Mouse (Mus musculus) CH12F3 (cell line): ENCODE data around the gene Faxc.

Experiments used
- in situ Hi-C: fragments of 300-500 bp; cut with MboI; formaldehyde crosslinking; loops from 2 replicates; pipeline ENCODE4 v1.14.3; 2020; ENCODE audit warnings: low sequenced_read_pairs

Faxc gene

DNA sequence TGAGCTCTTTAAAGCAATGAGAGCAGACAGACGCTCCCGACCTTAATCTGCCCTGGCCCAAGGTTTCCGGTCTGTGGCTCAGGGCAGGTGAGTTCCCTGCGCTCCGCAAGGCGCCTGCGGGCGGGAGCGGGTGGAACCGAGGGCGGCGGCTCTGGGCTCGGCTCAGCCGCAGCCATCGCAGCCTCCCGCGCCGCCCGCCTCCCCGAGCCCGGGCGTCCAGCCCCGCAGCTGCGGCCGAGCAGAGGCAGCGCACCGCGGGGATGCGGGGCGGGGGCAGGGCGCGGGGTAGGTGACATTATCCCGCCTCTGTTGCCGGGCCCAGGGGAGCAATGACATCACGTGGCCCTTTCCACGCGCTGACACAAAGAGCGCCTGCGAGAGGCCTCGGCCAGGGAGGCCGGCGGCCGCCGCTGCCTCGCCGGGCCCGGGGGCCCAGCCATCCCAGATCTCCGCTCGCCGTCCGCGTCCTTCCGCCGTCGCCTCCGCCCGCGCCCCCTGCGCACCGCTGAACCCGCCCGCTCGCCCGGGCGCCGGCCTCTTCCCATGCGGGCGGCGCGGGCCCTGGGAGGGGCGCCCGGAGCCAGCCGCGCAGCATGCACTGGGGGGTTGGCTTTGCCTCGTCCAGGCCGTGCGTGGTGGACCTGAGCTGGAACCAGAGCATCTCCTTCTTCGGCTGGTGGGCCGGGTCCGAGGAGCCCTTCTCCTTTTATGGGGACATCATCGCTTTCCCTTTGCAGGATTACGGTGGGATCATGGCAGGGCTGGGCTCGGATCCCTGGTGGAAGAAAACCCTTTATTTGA lies at the start of gene Faxc:
Faxc (plus strand) TSS at position 359 of the 801 bp plus-strand sequence.
- in situ Hi-C loops = no loop called here

DNA sequence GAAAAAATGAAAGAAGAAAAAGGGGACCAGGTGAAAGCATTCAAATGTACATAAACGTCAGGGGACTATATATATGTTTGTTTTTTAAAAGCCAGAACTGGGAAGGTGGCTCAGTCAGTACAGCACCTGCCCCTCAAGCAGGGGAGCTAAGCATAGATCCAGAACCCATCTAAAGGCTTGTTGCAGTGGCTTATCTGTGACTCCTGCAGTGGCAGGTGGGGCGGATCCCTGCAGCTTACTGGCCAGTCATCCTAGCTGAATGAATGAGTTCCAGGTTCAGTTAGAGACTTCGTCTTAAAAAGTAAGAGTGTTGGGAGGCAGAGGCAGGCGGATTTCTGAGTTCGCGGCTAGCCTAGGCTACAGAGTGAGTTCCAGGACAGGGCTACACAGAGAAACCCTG lies 48.3 kb upstream of the Faxc start:
- in situ Hi-C loops = no loop called here

DNA sequence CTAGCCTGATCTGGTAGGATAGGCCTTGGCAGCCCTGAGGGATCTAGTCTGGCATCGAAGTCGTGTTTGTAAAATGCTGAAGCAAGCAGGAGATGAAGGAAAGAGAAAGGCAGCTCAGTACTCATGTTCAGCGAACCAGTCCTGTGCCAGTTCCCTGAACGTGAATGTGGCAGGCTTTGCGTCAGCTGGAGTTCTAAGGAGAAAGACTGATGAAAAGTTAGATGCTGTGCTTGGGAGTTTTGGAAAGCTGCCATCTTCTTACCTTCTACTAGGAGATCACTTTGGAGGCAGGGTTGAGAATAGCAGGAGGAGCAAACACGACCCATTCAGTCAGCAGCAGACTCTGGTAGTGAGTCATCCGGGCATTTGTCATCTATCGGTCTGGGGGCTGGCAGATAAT lies 45.3 kb upstream of the Faxc start:
- in situ Hi-C loops = no loop called here

DNA sequence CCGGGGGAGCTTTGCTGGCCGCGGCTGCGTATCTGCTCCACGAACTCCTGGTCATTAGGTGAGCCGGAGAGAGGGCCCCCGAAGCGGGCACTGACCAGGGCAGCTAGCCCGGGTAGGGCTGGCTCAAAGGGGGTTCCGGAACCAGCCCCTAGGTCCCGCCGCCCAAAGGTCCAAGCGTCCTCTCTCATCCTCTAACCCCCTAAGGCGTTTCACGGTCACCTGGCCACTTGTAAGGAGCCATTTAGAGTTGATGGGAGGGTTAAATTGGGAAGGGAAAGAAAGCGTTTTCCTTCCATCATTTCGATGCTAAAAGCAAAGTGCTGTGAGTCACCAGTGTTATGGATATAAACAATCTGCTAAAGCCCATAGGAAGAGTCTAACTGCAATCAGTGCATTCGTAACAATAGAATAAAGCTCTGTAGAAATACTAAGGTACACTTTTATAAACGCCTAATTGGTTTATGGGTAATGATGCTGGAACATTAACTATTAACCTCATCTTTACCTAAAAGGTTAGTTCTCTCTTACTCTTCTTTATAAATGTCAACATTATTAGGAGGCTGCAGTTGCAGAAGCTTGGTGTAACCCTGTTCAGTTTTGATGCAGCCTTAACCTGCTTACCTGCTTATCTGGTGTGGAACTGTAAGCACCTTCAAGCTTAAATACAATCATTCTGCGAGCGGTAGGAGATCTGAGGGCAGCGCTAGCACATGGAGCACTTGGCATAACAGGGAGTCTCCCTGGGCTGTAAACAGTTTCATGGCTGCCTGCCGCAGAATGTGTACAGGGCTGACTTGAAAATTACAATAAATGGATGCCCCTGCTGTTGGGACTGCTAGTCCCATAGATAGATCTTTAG lies 872 bp downstream of the Faxc start:
- in situ Hi-C loops = no loop called here

DNA sequence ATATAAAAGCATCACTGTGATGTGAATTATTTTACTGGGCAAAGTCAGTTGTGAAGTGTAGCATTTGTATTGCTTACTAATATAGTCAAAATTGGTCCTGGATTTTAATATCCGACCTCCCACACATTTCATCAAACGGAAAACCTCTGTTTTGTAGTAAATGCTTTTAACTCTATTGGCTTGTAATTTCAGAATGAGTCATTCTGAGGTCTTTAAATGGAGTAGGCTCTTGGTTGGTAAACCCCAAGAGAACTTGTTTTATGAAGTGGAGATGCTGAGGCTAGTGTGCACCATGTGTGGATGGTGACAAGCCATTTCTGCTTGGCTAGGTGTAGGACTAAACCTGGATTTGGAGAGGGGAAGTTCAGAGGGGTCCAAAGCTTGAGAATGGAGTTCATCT lies 4.2 kb downstream of the Faxc start:
- in situ Hi-C loops = no loop called here

DNA sequence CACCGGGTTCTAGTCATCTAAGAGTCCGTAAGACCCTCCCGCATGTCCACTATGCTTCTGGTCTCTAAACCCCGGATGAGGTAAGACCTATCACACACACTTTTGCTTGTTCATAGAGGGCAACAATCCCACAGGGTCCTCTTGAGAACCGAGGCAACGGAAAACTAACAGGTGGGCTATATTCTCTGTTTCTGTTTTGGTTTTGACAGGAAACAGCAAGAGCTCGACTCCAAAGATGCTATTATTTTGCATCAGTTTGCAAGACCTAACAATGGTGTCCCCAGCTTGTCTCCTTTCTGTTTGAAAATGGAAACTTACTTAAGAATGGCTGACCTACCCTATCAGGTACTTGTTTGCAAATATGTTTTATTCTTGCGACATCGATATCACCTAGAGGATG lies 5.3 kb downstream of the Faxc start:
- in situ Hi-C loops = no loop called here

DNA sequence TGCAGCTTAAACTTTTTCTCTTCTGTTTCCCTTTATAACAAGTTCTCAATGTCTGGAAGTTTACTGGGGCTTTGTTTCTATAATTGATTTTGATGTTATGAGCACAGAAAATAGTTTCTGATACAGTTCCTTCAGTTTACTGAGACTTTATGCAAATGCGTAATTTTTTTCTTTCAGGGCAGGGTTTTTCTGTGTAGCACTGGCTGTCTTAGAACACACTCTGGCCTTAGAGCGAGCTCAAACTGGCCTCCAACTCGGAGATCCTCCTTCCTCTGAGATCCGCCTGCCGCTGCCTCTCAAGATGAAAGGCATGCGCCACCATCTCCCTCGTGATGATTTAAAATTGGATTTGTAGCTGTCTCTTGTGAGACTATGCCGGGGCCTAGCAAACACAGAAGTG lies 6.8 kb downstream of the Faxc start:
- in situ Hi-C loops = no loop called here

DNA sequence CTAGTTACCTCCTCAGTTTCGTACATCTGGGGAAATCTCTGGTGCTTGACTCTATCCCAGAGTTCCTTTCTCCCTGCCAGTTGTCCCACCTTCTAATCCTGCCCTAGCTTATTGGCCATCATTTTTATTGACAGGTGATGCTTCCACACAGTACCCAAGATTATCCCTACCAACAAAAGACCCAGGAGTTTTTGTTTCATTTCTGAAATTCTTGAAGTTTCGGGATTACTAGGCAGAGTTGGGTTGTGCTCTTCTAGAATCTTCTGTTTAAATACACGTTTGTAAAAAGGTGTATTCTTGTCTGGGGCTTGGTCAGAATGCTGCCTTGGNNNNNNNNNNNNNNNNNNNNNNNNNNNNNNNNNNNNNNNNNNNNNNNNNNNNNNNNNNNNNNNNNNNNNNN lies 13.5 kb downstream of the Faxc start:
- in situ Hi-C loops = no loop called here

DNA sequence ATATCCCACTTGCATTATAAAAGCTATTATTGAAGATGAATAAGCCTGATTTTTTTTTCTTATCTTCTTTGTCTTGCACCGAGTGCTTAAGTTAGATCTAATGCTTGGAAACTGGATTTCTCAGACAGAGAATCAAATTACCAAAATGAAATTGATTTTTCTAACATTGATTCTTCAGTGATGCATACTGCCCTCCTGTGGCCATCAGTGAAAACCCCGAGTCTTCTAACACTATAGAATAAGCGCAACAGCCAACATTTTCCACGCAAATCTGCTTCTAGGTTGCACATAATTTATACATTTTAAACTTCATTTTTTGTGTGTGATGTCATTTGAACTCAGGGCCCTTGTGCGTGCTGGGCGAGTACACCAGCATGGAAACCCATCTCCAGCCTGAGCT lies 20.3 kb downstream of the Faxc start:
- in situ Hi-C loops = no loop called here

DNA sequence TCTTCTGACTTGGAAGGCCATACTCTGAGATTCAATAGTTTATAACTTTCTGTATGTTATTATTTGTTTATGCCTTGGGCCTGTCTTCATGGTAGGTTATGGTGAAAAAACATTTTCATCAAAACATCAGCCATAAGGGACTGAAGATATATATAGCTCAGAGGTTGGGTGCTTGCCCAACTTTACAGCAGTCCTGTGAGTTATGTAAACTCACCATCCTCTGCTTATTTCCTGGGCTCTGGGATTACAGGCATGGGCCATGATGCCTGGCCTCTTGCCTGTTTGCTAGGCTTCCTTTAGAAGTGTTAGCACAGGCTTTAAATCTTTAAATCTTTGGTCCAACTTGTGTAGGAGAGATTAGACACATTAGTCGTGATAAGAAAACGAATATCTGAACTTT lies 21.1 kb downstream of the Faxc start:
- in situ Hi-C loops = no loop called here

DNA sequence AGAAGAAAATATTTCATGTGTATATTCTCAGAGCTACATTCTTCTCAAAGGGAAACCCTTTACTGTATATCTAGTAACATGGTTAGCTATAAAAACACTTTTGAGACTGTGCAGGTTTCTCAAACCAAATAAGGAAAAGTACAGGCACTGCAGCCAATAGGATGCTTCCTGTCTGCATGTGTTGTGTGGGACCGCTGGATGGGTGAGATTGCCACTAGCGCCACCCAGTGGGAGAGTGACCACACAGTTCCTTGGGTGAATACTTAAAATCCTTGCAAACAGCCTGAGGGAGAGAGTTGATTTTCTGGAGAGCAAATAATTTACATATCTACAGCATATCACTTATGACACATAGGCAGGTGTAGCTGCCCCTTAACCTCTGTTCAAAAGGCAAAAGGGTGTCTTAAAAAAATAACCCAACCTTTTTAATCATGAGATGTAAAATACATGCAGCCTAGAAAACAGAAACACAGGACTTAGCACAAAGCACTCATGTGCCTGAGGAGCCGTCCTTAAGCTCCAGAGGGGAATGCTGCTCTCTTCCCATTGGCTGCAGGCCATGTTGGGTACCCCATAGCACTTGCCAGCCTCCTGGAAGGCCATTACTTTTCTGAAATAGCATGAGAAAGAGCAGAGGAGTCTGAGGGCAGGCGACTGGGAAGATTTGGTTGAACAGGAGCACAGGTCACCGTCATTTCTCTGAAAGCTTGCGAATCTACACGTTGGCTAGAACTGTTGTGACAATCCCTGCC lies 26.6 kb downstream of the Faxc start:
- in situ Hi-C loops = no loop called here

DNA sequence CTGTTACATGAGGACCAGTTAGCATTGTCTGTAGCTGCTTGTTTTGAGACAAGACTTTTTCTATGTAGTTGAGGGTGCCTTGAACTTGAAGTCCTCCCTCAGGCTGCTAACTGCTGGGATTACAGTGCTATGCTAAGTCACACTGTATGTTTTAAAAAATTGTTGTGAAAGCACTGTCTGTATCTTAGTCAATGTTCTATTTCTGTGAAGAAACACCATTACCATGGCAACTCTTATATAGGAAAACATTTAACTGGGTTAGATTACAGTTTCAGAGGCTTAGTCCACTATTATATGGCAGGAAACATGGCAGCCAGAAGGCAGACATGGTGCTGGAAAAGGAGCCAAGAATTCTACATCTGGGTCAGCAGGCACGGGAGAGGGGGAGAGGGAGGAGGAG lies 40.8 kb downstream of the Faxc start:
- in situ Hi-C loops = no loop called here

DNA sequence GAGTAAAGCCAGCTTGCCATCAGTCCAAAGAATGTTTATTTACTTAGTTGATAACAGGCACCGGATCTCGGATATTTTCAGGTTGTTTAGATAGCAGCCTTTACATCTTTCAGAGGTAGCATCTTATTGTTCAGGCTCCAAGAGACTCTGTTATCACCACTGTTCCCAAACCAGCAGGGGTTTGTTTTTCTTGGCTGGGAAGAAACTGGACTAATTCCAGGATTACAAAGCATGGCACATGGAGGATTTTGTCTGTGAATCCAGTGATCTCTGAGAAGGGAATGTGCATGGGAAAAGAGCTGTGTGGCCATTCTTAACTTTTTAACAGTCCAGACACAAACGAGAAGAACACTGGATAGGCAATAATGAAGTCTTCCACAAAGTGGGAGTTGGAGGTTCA lies 43.0 kb downstream of the Faxc start:
- in situ Hi-C loops = no loop called here

DNA sequence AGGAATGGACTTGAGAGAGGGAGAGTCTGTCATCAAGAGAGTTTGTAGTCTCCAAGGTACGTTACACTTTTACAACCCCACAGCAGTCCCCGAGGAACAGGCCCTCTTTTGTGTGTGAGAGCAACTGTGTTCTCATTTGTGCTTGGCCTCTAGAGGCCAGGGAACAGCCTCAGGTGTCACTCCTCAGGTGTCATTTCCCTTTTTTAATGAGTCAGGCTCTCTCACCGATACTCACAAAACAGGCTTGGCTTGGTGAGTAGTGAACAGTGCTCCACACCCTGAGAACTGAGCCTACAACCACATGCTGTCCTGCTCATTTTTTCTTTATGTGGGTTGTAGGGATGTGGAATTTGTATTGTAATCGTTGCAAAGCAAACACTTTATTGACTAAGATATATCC lies 49.3 kb downstream of the Faxc start:
- in situ Hi-C loops = no loop called here

DNA sequence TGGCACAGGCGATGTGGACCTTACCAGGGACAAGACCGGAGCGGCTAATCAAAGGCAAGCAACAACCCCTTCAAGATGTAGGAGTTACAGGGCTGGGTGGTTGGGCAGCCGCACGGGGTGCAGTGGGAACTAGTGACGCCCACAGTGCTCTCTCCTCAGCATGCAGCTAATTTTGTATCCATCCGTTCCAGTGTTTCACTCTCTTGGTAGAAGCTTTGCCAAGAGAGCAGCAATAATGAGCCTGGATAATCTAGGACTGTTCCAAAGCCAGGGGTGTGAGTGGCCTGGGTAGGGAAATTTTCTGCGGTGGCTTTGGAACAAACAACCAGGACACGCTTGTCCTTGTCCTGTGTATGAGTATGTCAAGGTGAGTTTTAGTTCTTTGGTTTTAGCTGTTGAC lies 51.3 kb downstream of the Faxc start:
- in situ Hi-C loops = no loop called here

DNA sequence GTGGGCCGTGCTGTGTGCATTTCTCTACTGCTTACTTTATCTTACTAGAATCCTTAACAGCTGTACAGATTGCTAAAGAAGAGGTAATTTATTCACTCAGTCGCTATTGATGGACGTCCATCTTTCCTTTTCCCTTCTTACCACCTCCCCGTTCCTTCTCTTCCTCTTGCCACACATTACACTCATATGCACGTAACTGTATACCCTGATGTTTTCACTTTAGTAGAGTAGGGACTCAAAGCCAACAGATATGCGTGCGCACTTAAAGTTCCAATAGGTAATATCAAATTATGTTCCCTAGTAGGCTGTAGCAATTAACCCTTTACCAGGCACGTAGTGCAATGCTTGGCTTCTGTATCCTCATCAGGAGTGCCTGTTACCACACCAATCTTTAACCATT lies 55.7 kb downstream of the Faxc start:
- in situ Hi-C loops = no loop called here

DNA sequence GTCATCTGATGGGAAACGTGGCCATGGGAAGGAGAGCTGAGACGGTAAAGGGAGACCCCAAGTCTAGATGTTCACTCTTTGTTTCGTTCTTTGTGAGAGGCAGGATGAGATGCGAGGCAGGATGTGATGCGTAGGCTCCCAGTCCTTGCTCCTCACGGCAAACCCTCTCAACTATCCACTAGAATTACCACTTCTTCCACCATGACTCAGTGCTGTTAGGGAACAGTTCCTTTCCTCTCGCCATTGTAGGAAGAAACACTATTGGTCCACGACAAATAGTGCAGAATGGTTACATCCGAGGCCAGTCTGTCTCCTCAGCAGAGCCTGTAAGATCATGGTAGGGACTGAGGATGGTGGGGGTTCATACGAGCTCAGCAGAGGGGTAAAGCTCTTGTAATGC lies 56.3 kb downstream of the Faxc start:
- in situ Hi-C loops = no loop called here

DNA sequence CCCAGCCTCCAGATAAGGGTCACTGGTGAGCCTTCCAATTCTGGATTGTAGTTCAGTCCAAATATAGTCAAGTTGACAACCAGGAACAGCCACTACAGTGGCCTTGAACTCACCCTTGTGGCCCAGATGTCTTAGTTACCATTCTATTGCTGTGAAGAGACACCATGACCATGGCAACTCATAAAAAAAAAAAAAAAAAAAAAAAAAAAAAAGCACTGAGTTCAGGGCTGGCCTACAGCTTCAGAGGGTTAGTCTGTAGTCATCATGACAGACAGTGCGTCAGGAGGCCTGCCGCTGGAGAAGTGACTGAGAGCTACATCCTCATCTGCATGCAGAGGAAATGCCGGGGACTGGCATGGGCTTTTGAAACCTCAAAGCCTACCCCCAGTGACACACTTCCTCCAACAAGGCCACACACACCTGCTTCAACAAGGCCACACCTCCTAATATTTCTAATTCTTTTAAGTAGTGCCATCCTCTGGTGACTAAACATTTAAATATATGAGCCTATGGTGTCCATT lies 58.5 kb downstream of the Faxc start:
- in situ Hi-C loops = no loop called here

DNA sequence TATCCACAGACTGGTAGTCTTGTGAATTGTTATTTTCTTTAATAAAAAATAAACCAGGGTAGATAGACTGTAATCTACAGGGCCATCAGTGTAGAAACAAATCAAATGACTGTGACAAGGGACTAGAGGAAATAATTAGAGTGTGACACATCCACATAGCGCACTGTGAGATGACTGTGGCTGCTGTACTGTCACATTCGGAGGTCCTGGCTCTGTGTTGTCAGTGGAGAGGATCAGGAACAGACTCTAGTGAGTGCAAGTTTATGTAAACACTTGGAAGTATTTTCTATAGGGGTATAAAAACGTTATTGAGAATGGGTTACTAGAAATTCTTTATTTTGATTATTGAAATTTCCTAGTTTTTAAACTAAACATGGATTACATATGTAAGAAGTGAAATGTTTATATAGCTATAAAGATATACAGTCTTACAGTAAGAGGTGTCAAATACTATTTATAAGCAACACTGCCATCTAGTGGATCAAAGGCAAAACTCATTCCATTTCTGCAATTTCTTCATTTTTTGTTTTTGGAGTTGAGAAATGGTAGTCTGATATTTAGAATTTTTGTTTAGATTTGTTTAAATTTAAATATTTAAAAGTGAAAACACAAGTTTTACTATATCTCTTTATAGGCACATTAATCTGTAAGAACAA lies 59.6 kb downstream of the Faxc start:
- in situ Hi-C loops = no loop called here

DNA sequence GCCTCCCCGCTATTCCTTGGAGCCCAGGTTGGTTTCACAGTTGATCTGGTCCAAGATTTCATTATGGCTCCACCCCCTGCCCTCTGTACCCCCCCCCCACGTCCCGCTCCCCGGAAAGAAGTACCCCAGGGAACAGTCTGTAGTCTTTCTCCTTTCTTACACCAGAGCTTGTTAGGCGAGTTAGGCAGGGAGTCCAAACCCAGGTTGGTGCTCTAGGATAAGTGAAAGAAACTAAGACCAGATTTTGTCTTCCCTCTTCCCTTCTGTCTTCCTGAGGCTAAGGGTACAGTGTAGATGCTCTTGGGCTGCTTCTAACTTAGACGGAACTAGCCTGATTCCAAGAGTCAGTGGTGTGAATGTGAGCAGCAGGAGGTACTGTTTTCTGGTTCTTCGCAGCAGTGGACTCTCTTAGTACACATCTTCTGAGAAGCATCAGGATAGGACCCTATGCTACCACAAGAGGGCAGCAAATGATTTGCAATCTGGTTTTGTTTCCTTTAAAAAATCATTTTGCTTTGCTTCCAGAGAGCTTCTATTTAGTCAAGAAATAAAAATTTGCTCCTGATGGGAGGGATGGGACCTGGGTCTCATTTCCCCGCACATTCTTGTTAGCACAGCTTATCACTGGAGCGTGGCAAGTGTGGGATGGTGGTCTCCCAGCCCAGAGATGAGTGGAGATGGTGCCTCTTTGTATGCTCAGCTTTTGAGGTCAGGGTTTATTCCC lies 86.7 kb downstream of the Faxc start:
- in situ Hi-C loops = no loop called here
